Mouse (Mus musculus): ENCODE measurements around the gene Exoc7. TPM values are rescaled to one million over a fixed set of nuclear protein-coding genes. Genes with fewer than 3 reads are reported as not detected.

Exoc7 gene
- polyA plus RNA-seq, 1 experiment from 2014 or later: 71.1 TPM

DNA sequence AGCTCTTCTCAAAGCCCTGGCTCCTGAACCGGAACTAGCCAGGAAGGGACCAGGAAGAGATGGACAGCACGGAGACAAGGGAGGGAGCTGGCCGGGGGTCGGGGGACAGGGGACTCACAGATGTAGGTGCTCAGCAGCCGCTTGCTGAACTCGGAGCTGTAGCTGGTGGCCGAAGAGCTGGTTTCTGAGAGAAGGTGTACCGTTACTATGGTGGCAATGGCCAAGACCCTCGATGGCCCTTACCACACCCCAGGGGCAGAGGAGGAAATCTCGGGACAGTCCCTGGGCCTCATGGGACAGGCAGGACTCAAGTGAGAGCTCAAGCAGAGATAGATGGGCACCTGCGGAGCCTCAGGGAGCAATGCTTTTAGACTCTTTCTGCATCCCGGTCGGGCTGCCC, 14.6 kb downstream of the Exoc7 start:
- Histone ChIP-seq H3K9ac (ENCODE audit: low read length) (no peak overlapping the region), H3K4me3 (ENCODE audit: low read depth, low read length) (no peak overlapping the region), H3K4me1 (replicated peaks; ENCODE audit: control insufficient read depth, insufficient read depth, low read length) (no peaks in the 10 kb centered on the region), H3K36me3 (ENCODE audit: control insufficient read depth, insufficient read depth, low read length) (no peaks in the 10 kb centered on the region), H3K27me3 (ENCODE audit: control insufficient read depth, insufficient read depth, low read length) (no peaks in the 10 kb centered on the region), H3K4me2 (ENCODE audit: low read depth, low read length, severe bottlenecking) (no peak overlapping the region), H3K9me3 (ENCODE audit: control insufficient read depth, low read length) (no peaks in the 10 kb centered on the region), H3K27ac (ENCODE audit: low read depth, low read length) (no peak overlapping the region)
- DNase-seq (ENCODE audit: low spot score) (no peak), ATAC-seq (replicated peaks; ENCODE audit: low FRiP score) (no peak)
- WGBS: 90% methylated on average over 13 of the region's 13 CpGs

DNA sequence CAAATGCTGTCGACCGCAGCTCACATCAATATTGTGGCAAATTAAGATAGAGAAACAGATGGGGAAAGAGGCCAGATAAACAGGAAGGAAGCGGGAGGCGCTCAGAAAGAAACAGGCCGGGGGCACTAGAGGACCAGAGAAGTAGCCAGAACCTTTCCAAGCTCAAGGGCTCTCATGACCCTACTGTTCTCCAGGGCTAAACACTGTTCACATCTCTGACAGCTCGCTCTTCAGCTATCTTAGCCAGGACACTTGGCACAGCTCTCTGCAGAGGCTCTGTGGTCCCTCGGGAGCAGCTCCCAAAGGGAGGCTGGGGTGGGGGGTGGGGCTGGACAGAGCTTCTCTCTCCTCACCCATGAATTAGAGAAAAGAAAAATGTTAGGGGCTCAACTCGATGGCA, 16.5 kb downstream of the Exoc7 start:
- WGBS: 88% methylated on average over 8 of the region's 8 CpGs
- no peak for ATAC-seq (replicated peaks; ENCODE audit: low FRiP score)

DNA sequence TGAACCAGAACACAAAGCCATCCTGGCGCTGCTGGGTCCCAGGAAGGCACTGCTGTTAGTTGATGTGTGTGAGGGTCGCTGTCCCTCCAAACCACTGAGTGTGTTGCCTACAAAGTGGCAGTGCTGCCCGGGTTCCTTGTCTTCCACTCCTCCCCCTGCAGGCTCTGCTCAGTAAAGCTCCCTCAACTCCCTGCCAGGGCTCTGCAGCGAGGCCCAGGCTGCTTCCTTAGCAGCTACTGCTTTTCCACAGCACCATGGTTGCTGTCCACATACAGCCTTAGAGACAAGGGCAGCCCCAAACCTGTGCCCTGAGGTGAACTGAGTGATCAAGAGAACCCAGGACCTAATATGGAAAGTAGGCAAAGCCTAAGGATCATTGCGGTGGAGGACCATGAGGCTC, 19.7 kb downstream of the Exoc7 start:
- H3K4me3 ChIP-seq (ENCODE audit: low read depth, low read length): no peak overlapping the region
- no peak overlapping the region for H3K4me2 ChIP-seq (ENCODE audit: low read depth, low read length, severe bottlenecking)
- H3K4me1 ChIP-seq (replicated peaks; ENCODE audit: control insufficient read depth, insufficient read depth, low read length): no peaks in the 10 kb centered on the region
- peaks cover 24% of the 10 kb centered on the region for H3K27me3 ChIP-seq (ENCODE audit: control insufficient read depth, insufficient read depth, low read length)
- H3K9me3 ChIP-seq (ENCODE audit: control insufficient read depth, low read length): no peaks in the 10 kb centered on the region
- 71% methylated on average over 5 of the region's 5 CpGs for WGBS
- H3K36me3 ChIP-seq (ENCODE audit: control insufficient read depth, insufficient read depth, low read length): no peaks in the 10 kb centered on the region
- no peak overlapping the region for H3K27ac ChIP-seq (ENCODE audit: low read depth, low read length)
- H3K9ac ChIP-seq (ENCODE audit: low read length): no peak overlapping the region
- DNase-seq (ENCODE audit: low spot score) (no peak), ATAC-seq (replicated peaks; ENCODE audit: low FRiP score) (no peak)

More for the DNA sequence above, 16.5 kb downstream of the Exoc7 start:
- Histone ChIP-seq H3K27ac (ENCODE audit: low read depth, low read length) (no peak overlapping the region), H3K9ac (ENCODE audit: low read length) (no peak overlapping the region), H3K9me3 (ENCODE audit: control insufficient read depth, low read length) (no peaks in the 10 kb centered on the region), H3K4me2 (ENCODE audit: low read depth, low read length, severe bottlenecking) (no peak overlapping the region), H3K36me3 (ENCODE audit: control insufficient read depth, insufficient read depth, low read length) (no peaks in the 10 kb centered on the region), H3K27me3 (ENCODE audit: control insufficient read depth, insufficient read depth, low read length) (no peaks in the 10 kb centered on the region), H3K4me3 (ENCODE audit: low read depth, low read length) (no peak overlapping the region), H3K4me1 (replicated peaks; ENCODE audit: control insufficient read depth, insufficient read depth, low read length) (no peaks in the 10 kb centered on the region)
- no peak for DNase-seq (ENCODE audit: low spot score)

DNA sequence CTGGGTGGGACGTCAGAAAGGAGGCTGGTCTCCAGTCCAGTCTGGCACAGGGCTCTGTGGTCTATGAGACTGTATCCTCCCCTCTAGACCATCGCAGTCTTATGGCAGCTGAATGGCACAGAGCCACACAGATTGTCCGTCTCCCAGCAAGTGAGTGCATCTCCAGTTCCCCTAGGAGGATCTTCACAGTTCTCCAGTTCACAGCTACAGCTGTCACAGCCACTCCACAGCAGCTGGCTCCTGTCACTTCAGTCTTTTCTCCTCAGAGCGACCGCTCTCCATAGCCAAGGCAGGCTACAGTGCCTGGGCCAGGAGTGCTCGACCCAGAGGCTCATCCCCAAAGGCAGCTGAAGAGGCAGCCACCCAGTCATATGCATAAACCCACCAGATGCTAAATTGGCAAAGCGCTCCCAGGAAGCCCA, 21.3 kb downstream of the Exoc7 start:
- Histone ChIP-seq H3K4me1 (replicated peaks; ENCODE audit: control insufficient read depth, insufficient read depth, low read length) (peaks cover 9% of the 10 kb centered on the region; the same call in 1 of the 2 replicates), H3K36me3 (ENCODE audit: control insufficient read depth, insufficient read depth, low read length) (no peaks in the 10 kb centered on the region), H3K27me3 (ENCODE audit: control insufficient read depth, insufficient read depth, low read length) (peaks cover 40% of the 10 kb centered on the region), H3K9me3 (ENCODE audit: control insufficient read depth, low read length) (no peaks in the 10 kb centered on the region), H3K27ac (ENCODE audit: low read depth, low read length) (no peak overlapping the region), H3K4me2 (ENCODE audit: low read depth, low read length, severe bottlenecking) (no peak overlapping the region), H3K9ac (ENCODE audit: low read length) (no peak overlapping the region), H3K4me3 (ENCODE audit: low read depth, low read length) (no peak overlapping the region)
- 70% methylated on average over 7 of the region's 7 CpGs for WGBS
- DNase-seq (ENCODE audit: low spot score) (no peak), ATAC-seq (replicated peaks; ENCODE audit: low FRiP score) (no peak)

DNA sequence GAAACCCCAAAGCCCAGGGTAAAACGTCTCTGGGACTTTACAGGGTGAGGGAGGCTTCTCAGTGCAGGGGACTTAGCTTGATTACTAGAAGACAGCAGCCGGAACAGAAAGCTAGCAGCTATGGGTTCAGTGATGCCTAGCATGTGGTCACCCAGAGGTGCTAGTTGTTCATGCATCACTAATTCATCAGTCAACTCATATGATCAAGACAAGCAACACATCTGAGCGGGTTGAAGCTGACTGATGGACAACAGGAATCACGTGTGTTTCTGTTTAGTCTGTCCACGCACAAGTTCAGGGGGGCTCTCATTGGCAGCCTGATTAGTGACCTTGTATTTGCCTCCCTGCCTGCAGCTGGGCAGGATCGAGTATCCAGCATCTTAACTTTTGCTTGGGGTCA, 23.1 kb downstream of the Exoc7 start:
- DNase-seq (ENCODE audit: low spot score): no peak
- no peak overlapping the region for H3K4me2 ChIP-seq (ENCODE audit: low read depth, low read length, severe bottlenecking)
- H3K9ac ChIP-seq (ENCODE audit: low read length): no peak overlapping the region
- no peak overlapping the region for H3K27ac ChIP-seq (ENCODE audit: low read depth, low read length)
- no peaks in the 10 kb centered on the region for H3K9me3 ChIP-seq (ENCODE audit: control insufficient read depth, low read length)
- 68% methylated on average over 6 of the region's 6 CpGs for WGBS
- peaks cover 9% of the 10 kb centered on the region; the same call in 1 of the 2 replicates for H3K4me1 ChIP-seq (replicated peaks; ENCODE audit: control insufficient read depth, insufficient read depth, low read length)
- no peak for ATAC-seq (replicated peaks; ENCODE audit: low FRiP score)
- peaks cover 49% of the 10 kb centered on the region for H3K27me3 ChIP-seq (ENCODE audit: control insufficient read depth, insufficient read depth, low read length)
- H3K4me3 ChIP-seq (ENCODE audit: low read depth, low read length): no peak overlapping the region
- H3K36me3 ChIP-seq (ENCODE audit: control insufficient read depth, insufficient read depth, low read length): no peaks in the 10 kb centered on the region

DNA sequence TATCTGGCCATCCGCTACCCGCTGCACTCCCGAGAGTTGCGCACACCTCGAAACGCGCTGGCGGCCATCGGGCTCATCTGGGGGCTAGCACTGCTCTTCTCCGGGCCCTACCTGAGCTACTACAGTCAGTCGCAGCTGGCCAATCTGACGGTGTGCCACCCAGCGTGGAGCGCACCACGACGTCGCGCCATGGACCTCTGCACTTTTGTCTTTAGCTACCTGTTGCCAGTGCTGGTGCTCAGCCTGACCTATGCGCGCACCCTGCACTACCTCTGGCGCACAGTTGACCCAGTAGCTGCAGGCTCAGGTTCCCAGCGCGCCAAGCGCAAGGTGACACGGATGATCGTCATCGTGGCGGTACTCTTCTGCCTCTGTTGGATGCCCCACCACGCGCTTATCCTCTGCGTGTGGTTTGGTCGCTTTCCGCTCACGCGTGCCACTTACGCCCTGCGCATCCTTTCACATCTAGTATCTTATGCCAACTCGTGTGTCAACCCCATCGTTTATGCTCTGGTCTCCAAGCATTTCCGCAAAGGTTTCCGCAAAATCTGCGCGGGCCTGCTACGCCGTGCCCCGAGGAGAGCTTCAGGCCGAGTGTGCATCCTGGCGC, 24.0 kb downstream of the Exoc7 start:
- WGBS: 9% methylated on average over 48 of the region's 48 CpGs
- Histone ChIP-seq H3K27me3 (ENCODE audit: control insufficient read depth, insufficient read depth, low read length) (peaks cover 49% of the 10 kb centered on the region), H3K4me2 (ENCODE audit: low read depth, low read length, severe bottlenecking) (no peak overlapping the region), H3K36me3 (ENCODE audit: control insufficient read depth, insufficient read depth, low read length) (no peaks in the 10 kb centered on the region), H3K27ac (ENCODE audit: low read depth, low read length) (no peak overlapping the region), H3K4me3 (ENCODE audit: low read depth, low read length) (no peak overlapping the region), H3K9me3 (ENCODE audit: control insufficient read depth, low read length) (no peaks in the 10 kb centered on the region), H3K9ac (ENCODE audit: low read length) (no peak overlapping the region), H3K4me1 (replicated peaks; ENCODE audit: control insufficient read depth, insufficient read depth, low read length) (peaks cover 9% of the 10 kb centered on the region; the same call in 1 of the 2 replicates)
- DNase-seq (ENCODE audit: low spot score) (no peak), ATAC-seq (replicated peaks; ENCODE audit: low FRiP score) (no peak)

DNA sequence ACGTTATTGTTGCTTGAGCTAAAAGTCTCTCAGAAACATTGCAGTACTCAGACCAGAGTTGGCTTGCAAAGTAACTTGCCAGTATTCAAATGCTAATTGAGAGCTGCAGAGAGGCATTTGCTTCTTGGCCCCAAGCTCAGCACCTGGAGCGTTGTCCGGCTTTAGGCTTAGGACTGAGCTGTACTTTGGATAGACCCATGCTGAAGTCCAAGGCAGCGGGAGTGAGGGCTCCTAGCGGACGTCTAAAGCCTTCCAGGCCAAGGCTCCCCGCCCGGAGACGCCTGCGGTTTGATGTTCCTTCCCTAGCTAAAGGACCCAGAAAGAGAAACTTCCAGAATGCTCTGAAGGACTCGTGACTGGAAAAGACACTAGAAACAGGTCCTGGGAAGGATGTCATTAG, 24.9 kb downstream of the Exoc7 start:
- H3K36me3 ChIP-seq (ENCODE audit: control insufficient read depth, insufficient read depth, low read length): no peaks in the 10 kb centered on the region
- H3K9ac ChIP-seq (ENCODE audit: low read length): no peak overlapping the region
- H3K9me3 ChIP-seq (ENCODE audit: control insufficient read depth, low read length): no peaks in the 10 kb centered on the region
- peaks cover 9% of the 10 kb centered on the region; the same call in 1 of the 2 replicates for H3K4me1 ChIP-seq (replicated peaks; ENCODE audit: control insufficient read depth, insufficient read depth, low read length)
- H3K4me3 ChIP-seq (ENCODE audit: low read depth, low read length): no peak overlapping the region
- WGBS: 3% methylated on average over 11 of the region's 11 CpGs
- no peak overlapping the region for H3K27ac ChIP-seq (ENCODE audit: low read depth, low read length)
- ATAC-seq (replicated peaks; ENCODE audit: low FRiP score): no peak
- no peak for DNase-seq (ENCODE audit: low spot score)
- H3K27me3 ChIP-seq (ENCODE audit: control insufficient read depth, insufficient read depth, low read length): peaks cover 49% of the 10 kb centered on the region
- H3K4me2 ChIP-seq (ENCODE audit: low read depth, low read length, severe bottlenecking): peak overlapping the region; percentile 39; the same call in 1 of the 2 replicates

DNA sequence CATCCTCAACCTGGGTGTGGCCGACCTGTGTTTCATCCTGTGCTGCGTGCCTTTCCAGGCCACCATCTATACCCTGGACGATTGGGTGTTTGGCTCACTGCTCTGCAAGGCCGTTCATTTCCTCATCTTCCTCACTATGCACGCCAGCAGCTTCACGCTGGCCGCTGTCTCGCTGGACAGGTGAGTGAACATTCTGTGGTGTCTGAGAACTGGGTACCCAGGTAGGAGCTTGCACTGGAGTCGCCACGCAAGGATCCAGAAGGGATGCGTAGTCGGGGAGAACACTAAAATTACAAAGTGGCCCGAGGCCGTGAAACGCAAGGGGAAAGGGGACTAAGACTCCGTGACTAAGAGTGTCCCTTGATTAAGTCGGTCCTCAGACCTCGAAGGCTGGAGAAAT, 25.4 kb downstream of the Exoc7 start:
- Histone ChIP-seq H3K9ac (ENCODE audit: low read length) (no peak overlapping the region), H3K27me3 (ENCODE audit: control insufficient read depth, insufficient read depth, low read length) (peaks cover 49% of the 10 kb centered on the region), H3K27ac (ENCODE audit: low read depth, low read length) (no peak overlapping the region), H3K4me3 (ENCODE audit: low read depth, low read length) (peak overlapping the region; percentile 23), H3K36me3 (ENCODE audit: control insufficient read depth, insufficient read depth, low read length) (no peaks in the 10 kb centered on the region), H3K9me3 (ENCODE audit: control insufficient read depth, low read length) (no peaks in the 10 kb centered on the region), H3K4me2 (ENCODE audit: low read depth, low read length, severe bottlenecking) (peak overlapping the region; percentile 39), H3K4me1 (replicated peaks; ENCODE audit: control insufficient read depth, insufficient read depth, low read length) (peaks cover 9% of the 10 kb centered on the region; the same call in 1 of the 2 replicates)
- WGBS: 4% methylated on average over 18 of the region's 18 CpGs
- ATAC-seq (replicated peaks; ENCODE audit: low FRiP score) (no peak), DNase-seq (ENCODE audit: low spot score) (no peak)
